Mouse (Mus musculus): ENCODE data around the gene Ppm1j. TPM values are rescaled to one million over a fixed set of nuclear protein-coding genes. Genes with fewer than 3 reads are reported as not detected.

Ppm1j gene
- polyA plus RNA-seq, 1 experiment from 2014 or later, result 0.48 TPM

- no peaks in the 10 kb centered on the region for H3K36me3 ChIP-seq (ENCODE audit: control insufficient read depth, insufficient read depth, low read length)
- no peaks in the 10 kb centered on the region for H3K4me1 ChIP-seq (replicated peaks; ENCODE audit: control insufficient read depth, insufficient read depth, low read length)
- no peak overlapping the region for H3K9ac ChIP-seq (ENCODE audit: low read depth, low read length)
- no peak overlapping the region for H3K27ac ChIP-seq (ENCODE audit: low read depth, low read length)
- 100% methylated on average over 1 of the region's 1 CpGs for WGBS
- H3K9me3 ChIP-seq (ENCODE audit: control insufficient read depth, low read length), result no peaks in the 10 kb centered on the region
- H3K4me2 ChIP-seq (replicated peaks; ENCODE audit: low read depth, low read length), result no peak overlapping the region
- H3K4me3 ChIP-seq (ENCODE audit: low read depth, low read length), result no peak overlapping the region
- no peaks in the 10 kb centered on the region for H3K27me3 ChIP-seq (ENCODE audit: control insufficient read depth, insufficient read depth, low read length)
- ATAC-seq (ENCODE audit: low FRiP score), result no peak
- DNase-seq (ENCODE audit: low spot score), result no peak
These were observed 33.9 kb downstream of the Ppm1j start for GRCm38 (mm10) chr3:104814746-104815145.

- DNase-seq (ENCODE audit: low spot score), result no peak
- Histone ChIP-seq H3K9me3 (ENCODE audit: control insufficient read depth, low read length) (no peaks in the 10 kb centered on the region), H3K4me2 (replicated peaks; ENCODE audit: low read depth, low read length) (no peak overlapping the region), H3K4me1 (replicated peaks; ENCODE audit: control insufficient read depth, insufficient read depth, low read length) (no peaks in the 10 kb centered on the region), H3K9ac (ENCODE audit: low read depth, low read length) (no peak overlapping the region), H3K27ac (ENCODE audit: low read depth, low read length) (no peak overlapping the region), H3K36me3 (ENCODE audit: control insufficient read depth, insufficient read depth, low read length) (no peaks in the 10 kb centered on the region), H3K27me3 (ENCODE audit: control insufficient read depth, insufficient read depth, low read length) (no peaks in the 10 kb centered on the region), H3K4me3 (ENCODE audit: low read depth, low read length) (no peak overlapping the region)
- WGBS, result 68% methylated on average over 2 of the region's 2 CpGs
- ATAC-seq (ENCODE audit: low FRiP score), result no peak
These were observed 34.5 kb downstream of the Ppm1j start for GRCm38 (mm10) chr3:104815346-104815745.

GRCm38 (mm10) chr3:104816130-104816529 lies 35.3 kb downstream of the Ppm1j start:
- 94% methylated on average over 7 of the region's 7 CpGs for WGBS
- no peaks in the 10 kb centered on the region for H3K27me3 ChIP-seq (ENCODE audit: control insufficient read depth, insufficient read depth, low read length)
- no peaks in the 10 kb centered on the region for H3K4me1 ChIP-seq (replicated peaks; ENCODE audit: control insufficient read depth, insufficient read depth, low read length)
- H3K9ac ChIP-seq (ENCODE audit: low read depth, low read length), result no peak overlapping the region
- H3K27ac ChIP-seq (ENCODE audit: low read depth, low read length), result no peak overlapping the region
- no peak for ATAC-seq (ENCODE audit: low FRiP score)
- no peaks in the 10 kb centered on the region for H3K36me3 ChIP-seq (ENCODE audit: control insufficient read depth, insufficient read depth, low read length)
- DNase-seq (ENCODE audit: low spot score), result no peak
- no peaks in the 10 kb centered on the region for H3K9me3 ChIP-seq (ENCODE audit: control insufficient read depth, low read length)
- no peak overlapping the region for H3K4me3 ChIP-seq (ENCODE audit: low read depth, low read length)
- no peak overlapping the region for H3K4me2 ChIP-seq (replicated peaks; ENCODE audit: low read depth, low read length)

GRCm38 (mm10) chr3:104817481-104817990 lies 36.7 kb downstream of the Ppm1j start:
- H3K9ac ChIP-seq (ENCODE audit: low read depth, low read length), result peak overlapping the region; percentile 79
- no peaks in the 10 kb centered on the region for H3K9me3 ChIP-seq (ENCODE audit: control insufficient read depth, low read length)
- no peaks in the 10 kb centered on the region for H3K4me1 ChIP-seq (replicated peaks; ENCODE audit: control insufficient read depth, insufficient read depth, low read length)
- H3K4me2 ChIP-seq (replicated peaks; ENCODE audit: low read depth, low read length), result peak overlapping the region; percentile 96
- WGBS, result 0% methylated on average over 44 of the region's 46 CpGs
- DNase-seq (ENCODE audit: low spot score) (peak; percentile 67), ATAC-seq (ENCODE audit: low FRiP score) (peak; percentile 65)
- no peaks in the 10 kb centered on the region for H3K27me3 ChIP-seq (ENCODE audit: control insufficient read depth, insufficient read depth, low read length)
- peak overlapping the region; percentile 64 for H3K4me3 ChIP-seq (ENCODE audit: low read depth, low read length)
- H3K36me3 ChIP-seq (ENCODE audit: control insufficient read depth, insufficient read depth, low read length), result no peaks in the 10 kb centered on the region
- no peak overlapping the region; the same call in 1 of the 2 replicates for H3K27ac ChIP-seq (ENCODE audit: low read depth, low read length)

GRCm38 (mm10) chr3:104817991-104818748 lies 37.3 kb downstream of the Ppm1j start, which contains the start of gene Mov10:
Gene Mov10, minus strand, starts transcription at chr3:104818563.
- Histone ChIP-seq H3K9ac (ENCODE audit: low read depth, low read length) (peak within 1 kb of the TSS; percentile 79), H3K4me1 (replicated peaks; ENCODE audit: control insufficient read depth, insufficient read depth, low read length) (no peaks in the 10 kb centered on the region), H3K27me3 (ENCODE audit: control insufficient read depth, insufficient read depth, low read length) (no peaks in the 10 kb centered on the region), H3K36me3 (ENCODE audit: control insufficient read depth, insufficient read depth, low read length) (no peaks in the 10 kb centered on the region), H3K4me2 (replicated peaks; ENCODE audit: low read depth, low read length) (peak within 1 kb of the TSS; percentile 96), H3K9me3 (ENCODE audit: control insufficient read depth, low read length) (no peaks in the 10 kb centered on the region), H3K27ac (ENCODE audit: low read depth, low read length) (peak within 1 kb of the TSS; percentile 2; the same call in 1 of the 2 replicates), H3K4me3 (ENCODE audit: low read depth, low read length) (peak within 1 kb of the TSS; percentile 64)
- ATAC-seq (ENCODE audit: low FRiP score), result peak; percentile 84
- WGBS, result 1% methylated on average over 40 of the region's 40 CpGs
- DNase-seq (ENCODE audit: low spot score), result peak; percentile 75

- ATAC-seq (ENCODE audit: low FRiP score) (no peak; the same call in 1 of the 2 replicates), DNase-seq (ENCODE audit: low spot score) (no peak)
- H3K36me3 ChIP-seq (ENCODE audit: control insufficient read depth, insufficient read depth, low read length), result no peaks in the 10 kb centered on the region
- peak overlapping the region; percentile 64; the same call in 1 of the 2 replicates for H3K4me3 ChIP-seq (ENCODE audit: low read depth, low read length)
- H3K27ac ChIP-seq (ENCODE audit: low read depth, low read length), result no peak overlapping the region
- H3K4me1 ChIP-seq (replicated peaks; ENCODE audit: control insufficient read depth, insufficient read depth, low read length), result no peaks in the 10 kb centered on the region
- 15% methylated on average over 3 of the region's 3 CpGs for WGBS
- no peaks in the 10 kb centered on the region for H3K9me3 ChIP-seq (ENCODE audit: control insufficient read depth, low read length)
- peak overlapping the region; percentile 96 for H3K4me2 ChIP-seq (replicated peaks; ENCODE audit: low read depth, low read length)
- peak overlapping the region; percentile 79; the same call in 1 of the 2 replicates for H3K9ac ChIP-seq (ENCODE audit: low read depth, low read length)
- no peaks in the 10 kb centered on the region for H3K27me3 ChIP-seq (ENCODE audit: control insufficient read depth, insufficient read depth, low read length)
These were observed 37.9 kb downstream of the Ppm1j start for GRCm38 (mm10) chr3:104818749-104819134.

- 59% methylated on average over 1 of the region's 1 CpGs for WGBS
- H3K9ac ChIP-seq (ENCODE audit: low read depth, low read length), result no peak overlapping the region
- no peaks in the 10 kb centered on the region for H3K36me3 ChIP-seq (ENCODE audit: control insufficient read depth, insufficient read depth, low read length)
- H3K4me3 ChIP-seq (ENCODE audit: low read depth, low read length), result no peak overlapping the region
- no peak overlapping the region for H3K4me2 ChIP-seq (replicated peaks; ENCODE audit: low read depth, low read length)
- DNase-seq (ENCODE audit: low spot score), result no peak
- H3K27me3 ChIP-seq (ENCODE audit: control insufficient read depth, insufficient read depth, low read length), result no peaks in the 10 kb centered on the region
- H3K4me1 ChIP-seq (replicated peaks; ENCODE audit: control insufficient read depth, insufficient read depth, low read length), result no peaks in the 10 kb centered on the region
- ATAC-seq (ENCODE audit: low FRiP score), result no peak
- no peaks in the 10 kb centered on the region for H3K9me3 ChIP-seq (ENCODE audit: control insufficient read depth, low read length)
- no peak overlapping the region for H3K27ac ChIP-seq (ENCODE audit: low read depth, low read length)
These were observed 39.6 kb downstream of the Ppm1j start for GRCm38 (mm10) chr3:104820426-104820825.

GRCm38 (mm10) chr3:104822413-104822812 lies 41.6 kb downstream of the Ppm1j start:
- no peaks in the 10 kb centered on the region for H3K36me3 ChIP-seq (ENCODE audit: control insufficient read depth, insufficient read depth, low read length)
- H3K4me1 ChIP-seq (replicated peaks; ENCODE audit: control insufficient read depth, insufficient read depth, low read length), result no peaks in the 10 kb centered on the region
- no peaks in the 10 kb centered on the region for H3K27me3 ChIP-seq (ENCODE audit: control insufficient read depth, insufficient read depth, low read length)
- H3K27ac ChIP-seq (ENCODE audit: low read depth, low read length), result no peak overlapping the region
- WGBS, result 82% methylated on average over 3 of the region's 3 CpGs
- no peak overlapping the region for H3K4me3 ChIP-seq (ENCODE audit: low read depth, low read length)
- H3K4me2 ChIP-seq (replicated peaks; ENCODE audit: low read depth, low read length), result no peak overlapping the region
- no peak for ATAC-seq (ENCODE audit: low FRiP score)
- H3K9me3 ChIP-seq (ENCODE audit: control insufficient read depth, low read length), result no peaks in the 10 kb centered on the region
- DNase-seq (ENCODE audit: low spot score), result no peak
- no peak overlapping the region for H3K9ac ChIP-seq (ENCODE audit: low read depth, low read length)

Data from hindbrain, embryonic 11.5 days (tissue).